Mouse (Mus musculus) heart, adult 2 months (tissue): ENCODE results near the gene Fignl2.

Source experiments
- CTCF ChIP-seq: fragments of 200-600 bp; IDR thresholded peaks from 2 replicates; pipeline ENCODE4 v1.8.1; 2022; ENCODE audit warnings: antibody characterized with exemption, mild to moderate bottlenecking, moderate library complexity
- EP300 ChIP-seq: fragments of 200-500 bp; IDR thresholded peaks from 2 replicates; pipeline ENCODE4 v1.6.1; 2011; ENCODE audit warnings: low read depth, low read length, control low read depth; ENCODE audit not compliant: insufficient read depth
- POLR2A ChIP-seq: fragments of 200-500 bp; IDR thresholded peaks from 2 replicates; pipeline ENCODE4 v1.6.1; 2011; ENCODE audit warnings: mild to moderate bottlenecking, low read depth, low read length, control low read depth; ENCODE audit not compliant: insufficient read depth

DNA sequence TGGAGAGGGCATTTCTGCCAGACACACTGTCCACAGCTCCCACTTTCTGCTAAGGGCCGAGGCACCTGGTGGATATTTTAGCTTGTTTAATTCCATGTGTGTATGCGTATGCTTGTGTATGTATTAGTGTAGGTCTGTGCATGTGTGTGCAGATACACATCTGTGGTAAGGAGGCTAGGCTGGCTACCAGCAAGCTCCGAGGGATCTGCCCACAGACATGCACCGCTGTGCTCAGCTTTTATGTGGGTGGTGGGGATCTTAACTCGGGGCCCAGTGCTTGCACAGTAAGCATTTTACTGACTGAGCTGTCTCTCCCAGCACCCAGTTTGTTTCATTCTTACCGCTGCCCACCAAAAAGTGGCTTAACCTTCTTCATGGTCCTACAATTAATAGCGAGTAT is 71.1 kb downstream of the Fignl2 start:
- no peak for TF ChIP-seq POLR2A
- no peak for TF ChIP-seq CTCF
- no peak for TF ChIP-seq EP300
